Mouse (Mus musculus) left cerebral cortex, adult 9 months (tissue): Measurements from ENCODE around the gene Psd4.

Source experiments
- DNase-seq, 2 experiments: peaks; one replicate each; pipeline ENCODE4 v3.0.0; 2022; ENCODE audit warnings: low spot score in 2 of 2

Gene Psd4

DNA sequence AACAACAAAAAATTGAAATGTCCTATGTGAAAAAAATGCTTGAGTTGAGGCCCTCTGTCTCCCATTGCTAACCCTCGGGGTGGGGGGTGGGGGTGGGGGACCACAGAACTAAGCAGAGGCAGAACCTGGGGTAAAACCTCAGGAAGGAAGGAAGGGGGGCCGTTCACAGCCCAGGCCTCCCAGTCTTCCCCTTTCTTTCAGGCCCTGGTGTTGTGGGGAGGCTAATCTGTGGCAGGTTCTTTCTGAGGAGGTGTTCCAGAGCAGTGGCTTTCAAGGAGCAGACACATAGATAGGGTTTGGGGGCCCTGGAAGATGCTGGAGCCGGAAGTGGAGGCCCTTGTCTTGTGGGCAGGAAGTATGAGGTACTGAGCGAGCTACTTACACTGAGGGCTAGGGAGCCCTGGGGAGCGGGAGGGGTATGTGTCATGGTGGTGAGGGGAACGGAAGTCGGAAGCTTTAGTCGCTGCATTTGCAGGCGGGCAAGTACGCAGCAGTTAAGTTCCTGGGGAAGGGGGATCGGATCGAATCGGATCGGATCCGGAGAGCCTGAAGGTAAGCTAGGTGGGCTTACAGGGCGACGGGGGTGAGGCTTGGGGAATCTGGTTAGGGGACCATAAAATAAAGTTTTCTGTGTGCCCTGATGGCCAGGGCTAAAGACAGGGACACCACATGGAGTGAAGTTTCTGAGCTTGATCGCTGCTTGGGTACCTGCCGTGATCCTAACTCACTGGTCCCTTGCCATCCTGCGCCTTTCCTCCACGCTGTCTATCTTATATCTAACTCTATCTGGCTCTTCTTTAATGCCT, 19.0 kb downstream of the Psd4 start:
- no peak for DNase-seq

DNA sequence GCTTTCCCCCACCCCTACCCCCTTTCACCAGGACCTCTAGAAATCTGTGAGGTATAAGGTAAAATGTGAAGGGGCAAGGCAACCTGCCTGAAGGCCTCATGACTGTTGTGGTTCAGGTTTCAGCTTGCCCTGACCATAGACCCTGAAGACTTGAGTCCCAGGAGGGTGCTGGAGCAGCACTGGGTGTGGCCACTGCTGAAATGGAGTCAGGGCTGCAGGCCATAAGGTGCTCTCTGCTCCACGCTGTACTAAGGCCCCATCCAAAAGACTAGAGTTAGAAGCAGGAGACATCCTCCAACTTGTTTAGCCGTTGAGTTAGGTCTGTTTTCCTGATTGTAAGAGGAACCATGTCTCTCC, 19.6 kb downstream of the Psd4 start:
- DNase-seq: no peak

DNA sequence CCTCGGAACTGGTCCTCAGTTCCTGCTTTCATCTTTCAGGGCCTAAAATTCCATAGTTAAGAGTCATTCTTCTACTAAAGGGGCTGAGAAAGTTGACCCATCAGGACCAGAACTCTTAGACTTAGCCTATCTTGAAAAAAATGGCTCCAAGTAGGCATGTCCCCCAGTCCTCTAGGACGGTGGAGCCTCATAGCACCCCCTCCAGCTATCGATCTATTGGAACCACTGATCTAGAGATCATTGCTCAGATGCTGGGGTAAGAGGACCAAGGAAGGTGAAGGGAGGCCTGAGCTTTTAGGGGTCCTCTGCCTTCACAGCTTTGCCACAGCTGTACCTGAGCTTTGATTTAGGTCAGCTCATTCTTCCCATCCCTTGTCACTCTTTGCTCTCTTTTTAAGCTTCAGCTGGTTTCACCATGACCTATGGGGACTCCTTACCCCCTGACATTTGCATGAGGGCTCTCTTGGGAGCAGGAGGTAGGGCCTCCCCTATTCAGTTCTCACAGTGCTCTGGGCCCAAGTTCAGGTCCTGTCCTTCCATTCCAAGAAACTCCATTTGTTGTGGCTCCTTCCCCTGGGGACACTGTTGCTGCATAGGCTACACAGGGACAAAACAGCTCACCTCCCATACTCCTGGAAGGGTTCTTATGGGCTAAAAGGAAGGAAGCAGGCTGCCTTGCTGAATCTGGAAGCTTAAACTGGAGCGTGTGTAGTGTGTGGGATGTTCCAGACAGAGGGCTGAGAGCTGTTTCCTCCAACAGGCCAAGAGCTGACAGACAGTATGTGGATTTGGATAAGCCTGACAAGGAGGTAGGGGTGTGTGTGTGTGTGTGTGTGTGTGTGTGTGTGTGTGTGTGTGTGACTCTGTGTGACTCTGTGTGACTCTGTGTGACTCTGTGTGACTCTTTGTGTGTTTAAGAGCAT, 20.2 kb downstream of the Psd4 start:
- peak in 1 of 2 experiments; percentile 31 for DNase-seq

DNA sequence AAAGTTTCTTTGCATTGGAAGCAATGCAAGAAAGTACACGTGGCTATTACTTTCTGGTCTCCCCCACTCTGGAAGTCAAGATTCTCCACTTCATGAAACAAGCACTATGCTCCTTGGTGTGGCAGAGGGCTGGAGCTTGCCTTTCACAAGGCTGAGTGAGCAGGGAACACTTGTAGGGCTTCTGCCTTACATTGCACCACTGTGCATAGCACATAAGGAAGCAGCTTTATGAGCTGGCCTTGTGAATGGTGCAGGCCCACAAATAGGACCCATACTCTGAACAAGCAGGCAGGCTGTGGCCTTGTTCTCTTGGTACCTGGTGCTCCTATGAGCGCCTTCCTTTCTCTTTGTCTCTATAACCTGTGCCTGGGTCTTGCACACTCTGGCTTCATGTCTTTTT, 25.9 kb downstream of the Psd4 start:
- DNase-seq: no peak

DNA sequence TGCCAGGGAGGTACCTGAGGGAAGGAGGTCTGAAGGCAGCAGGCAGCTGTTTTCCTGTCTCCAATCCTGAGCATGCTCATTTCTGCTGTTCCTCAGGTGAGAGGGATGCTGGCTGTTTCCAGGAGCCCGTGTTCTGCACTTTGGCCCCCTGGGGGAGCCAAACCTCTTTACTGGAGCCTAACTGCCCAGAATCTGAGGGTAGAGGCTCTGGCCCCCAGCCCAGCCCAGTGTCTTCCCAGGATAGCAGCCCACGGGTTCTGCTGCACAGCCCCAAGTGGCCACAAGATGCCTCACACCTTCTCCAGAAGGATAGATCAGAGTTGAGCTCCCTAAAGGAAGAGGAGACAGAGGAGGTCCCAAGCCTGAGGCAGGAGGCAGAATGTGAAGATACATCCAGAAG, 29.7 kb downstream of the Psd4 start:
- DNase-seq: no peak

DNA sequence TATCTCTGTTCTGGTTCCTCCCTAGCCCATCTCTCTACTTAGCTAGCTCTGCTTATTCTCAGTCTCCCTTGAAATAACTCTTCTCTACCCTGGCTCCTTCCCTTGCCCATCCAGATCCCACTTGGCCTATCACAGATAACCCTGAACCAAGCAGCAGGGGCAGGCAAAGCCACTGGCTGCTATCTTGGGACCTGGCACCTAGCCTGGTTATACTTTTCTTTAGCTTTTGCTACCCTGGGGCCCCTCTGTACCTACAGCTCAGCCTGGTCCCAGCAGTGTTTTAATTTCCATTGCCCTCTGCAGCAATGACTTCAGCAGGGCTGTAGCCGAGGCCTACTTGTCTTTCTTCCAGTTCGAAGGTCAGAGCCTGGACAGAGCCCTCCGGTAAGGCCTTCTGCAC, 33.3 kb downstream of the Psd4 start:
- DNase-seq: no peak

DNA sequence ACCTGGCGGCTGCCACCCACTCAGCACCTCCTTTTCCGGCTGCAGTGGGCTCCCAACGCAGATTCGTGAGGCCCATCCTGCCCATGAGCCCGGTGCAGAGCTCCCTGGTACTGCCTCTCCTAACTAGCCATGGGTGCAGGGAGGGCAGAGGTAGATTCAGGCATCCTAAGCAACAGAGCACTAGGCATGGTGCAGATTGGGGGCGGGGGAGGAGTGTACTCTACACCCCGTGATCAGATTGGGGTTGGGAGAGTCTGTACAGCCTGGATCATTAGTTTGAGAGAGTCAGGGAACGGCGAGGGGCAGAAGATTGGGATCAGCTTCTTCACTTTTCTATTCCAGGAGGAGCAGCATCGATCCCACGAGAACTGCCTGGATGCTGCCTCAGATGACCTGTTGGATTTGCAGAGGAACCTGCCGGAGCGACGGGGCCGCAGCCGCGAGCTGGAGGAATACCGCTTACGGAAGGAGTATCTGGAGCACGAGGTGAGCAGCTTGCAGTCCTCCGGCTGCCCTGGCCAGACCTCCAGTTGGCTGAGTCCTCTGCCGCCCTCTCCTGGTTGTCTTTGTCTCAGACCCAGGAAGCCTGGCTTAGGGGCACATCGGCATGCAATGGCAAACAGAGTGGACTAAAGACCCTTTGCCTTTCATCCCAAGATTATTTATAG, 38.1 kb downstream of the Psd4 start:
- DNase-seq: peak in 1 of 2 experiments; percentile 55

DNA sequence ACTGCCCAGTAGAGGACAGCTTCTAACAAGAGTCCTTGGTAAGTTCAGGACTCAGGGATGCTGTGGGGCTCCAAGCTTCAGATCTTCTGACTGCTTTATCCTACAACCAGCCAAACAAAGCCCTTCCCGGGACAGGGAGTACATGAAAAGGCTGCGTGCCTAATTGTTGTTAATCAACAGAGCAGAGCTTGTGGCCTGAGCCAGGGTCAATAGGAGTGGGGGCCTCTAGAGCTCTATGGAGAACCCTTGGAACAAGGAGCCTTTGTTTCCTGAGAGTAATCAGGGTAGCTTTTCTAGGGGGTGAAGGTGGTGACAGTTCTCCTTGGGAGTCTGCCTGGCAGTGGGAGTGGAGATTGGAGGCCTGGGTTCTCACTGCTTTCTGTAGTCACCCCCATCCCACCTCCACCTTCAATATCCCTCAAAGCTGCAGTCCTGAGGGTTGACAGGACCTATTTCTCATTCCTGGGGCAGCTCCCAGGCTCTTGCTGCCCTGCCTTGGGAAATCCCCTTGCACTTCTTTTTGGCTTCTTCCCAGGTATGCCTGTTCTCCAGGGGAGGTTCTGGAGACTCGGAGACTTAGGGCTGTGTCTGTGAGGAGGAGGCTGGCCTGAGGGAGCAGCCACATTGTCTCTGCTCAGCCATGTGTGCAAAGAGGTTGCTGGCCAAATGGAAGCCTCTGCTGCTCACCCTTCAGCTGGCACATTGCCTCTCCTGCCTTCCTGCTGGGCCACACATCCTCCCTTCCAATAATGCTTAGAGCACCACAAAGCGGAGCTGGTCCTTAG, 40.5 kb downstream of the Psd4 start:
- no peak for DNase-seq

DNA sequence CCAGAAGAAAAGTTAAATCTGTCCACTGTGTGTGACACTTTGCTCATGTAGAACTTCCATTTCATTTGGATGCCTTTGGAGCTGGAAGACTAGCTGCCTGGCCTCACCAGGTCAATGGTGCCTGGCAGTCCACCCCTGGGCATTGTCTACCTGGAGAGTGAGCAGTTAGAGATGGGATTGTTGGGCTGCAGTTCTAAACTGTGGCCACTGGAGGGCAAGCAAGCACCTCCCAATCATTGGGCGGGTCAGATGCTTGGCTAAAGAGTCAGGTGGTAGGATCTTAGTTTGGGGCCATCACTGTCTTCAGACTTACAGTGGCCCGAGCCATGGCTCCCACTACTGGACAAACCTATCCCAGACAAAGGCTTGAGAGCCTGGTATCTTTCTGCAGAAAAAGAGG, 41.8 kb downstream of the Psd4 start:
- peak in 1 of 2 experiments; percentile 57 for DNase-seq

DNA sequence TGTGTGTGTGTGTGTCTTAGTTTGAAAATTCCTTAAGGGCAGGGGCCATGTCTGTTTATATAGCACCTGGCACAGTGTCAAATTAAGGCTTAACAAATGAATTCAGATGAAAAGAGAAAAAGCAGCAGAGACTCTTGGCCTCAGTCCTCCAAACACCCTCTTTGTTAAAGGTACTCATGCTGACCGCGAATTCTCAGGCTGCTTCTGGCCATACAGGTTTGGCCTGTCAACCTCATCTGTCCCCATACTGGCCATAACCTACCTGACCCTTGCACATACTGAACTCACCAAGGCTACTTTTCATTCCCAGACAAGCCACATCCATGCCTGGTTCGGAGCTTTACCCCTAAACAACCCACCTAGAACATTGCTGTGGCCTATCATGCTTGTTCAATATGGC, 45.8 kb downstream of the Psd4 start:
- DNase-seq: no peak

DNA sequence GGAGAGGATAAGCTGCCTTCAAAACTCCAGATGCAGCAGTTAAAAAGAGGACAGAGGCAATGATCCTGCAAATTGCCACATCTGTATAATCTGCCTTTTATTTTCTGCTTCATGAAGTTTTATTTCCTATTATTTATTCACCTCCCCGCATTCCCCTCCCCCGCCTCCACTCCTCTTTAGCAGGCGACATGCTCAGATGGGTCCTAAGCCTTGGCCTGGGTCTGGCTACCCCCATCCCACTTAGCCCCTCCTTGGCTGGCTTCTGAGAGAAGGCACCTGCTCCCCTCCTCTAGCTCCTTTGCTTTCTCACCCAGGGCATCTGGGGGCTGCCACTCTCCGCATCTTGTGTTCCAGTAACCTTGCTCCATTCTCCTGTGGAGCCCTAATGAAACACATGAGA, 46.3 kb downstream of the Psd4 start:
- DNase-seq: no peak

DNA sequence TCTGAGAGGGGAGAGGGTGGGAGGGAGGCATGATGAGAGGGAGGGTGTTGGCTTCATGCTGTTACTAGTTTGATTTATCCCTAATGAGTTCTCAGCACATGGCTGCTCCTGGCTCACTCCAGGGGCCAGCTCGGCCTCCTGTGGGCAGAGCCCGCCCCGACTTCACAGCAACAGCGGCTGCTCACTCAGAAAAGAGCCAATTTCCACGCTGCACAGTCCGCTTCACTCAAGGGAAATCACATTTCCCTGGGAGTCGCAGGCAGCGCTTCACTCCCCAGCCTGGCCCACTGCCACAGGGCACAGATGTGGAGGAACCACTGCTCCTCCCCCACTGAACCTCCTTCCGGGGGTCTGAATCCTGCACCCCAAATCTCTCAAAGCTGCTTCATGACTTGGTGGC, 49.3 kb downstream of the Psd4 start:
- no peak for DNase-seq

DNA sequence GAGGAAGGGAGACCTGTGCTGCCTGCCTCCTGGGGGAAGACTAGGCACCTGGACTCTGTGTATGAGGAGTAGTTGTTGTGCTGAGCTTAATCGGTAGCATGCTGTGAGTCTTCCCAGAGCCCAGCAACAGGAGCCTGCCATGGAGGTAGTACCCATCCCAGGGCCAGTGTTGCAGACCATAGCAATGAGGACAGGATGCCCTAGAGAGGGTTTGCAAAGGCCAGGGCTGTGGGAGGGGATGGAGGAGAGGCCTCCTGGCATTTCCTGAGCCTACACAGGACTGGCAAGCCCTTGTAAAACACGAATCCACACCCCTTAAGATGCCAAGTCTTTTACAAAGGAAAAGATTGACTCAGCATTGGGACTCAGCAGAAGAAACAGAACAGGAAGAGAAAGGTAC, 49.7 kb downstream of the Psd4 start:
- no peak for DNase-seq

DNA sequence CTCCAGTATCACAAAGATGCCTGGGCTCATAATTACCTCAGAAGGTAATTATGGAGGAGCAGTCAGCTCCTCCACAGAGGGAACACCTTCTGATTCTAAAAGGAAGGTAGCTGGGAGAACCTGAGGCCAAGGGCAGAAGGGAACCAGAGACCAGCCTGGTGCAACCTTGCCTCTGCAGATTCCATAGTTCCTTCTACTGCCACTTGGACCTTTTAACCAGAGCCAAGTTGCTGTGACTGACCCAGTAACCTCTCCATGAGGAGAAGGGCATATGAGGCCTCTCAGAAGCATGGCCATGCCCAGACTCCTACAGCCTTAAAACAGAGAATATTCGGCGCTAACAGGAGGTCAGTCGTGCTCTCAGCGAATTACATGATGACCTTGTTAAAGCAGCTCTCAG, 50.2 kb downstream of the Psd4 start:
- no peak for DNase-seq

DNA sequence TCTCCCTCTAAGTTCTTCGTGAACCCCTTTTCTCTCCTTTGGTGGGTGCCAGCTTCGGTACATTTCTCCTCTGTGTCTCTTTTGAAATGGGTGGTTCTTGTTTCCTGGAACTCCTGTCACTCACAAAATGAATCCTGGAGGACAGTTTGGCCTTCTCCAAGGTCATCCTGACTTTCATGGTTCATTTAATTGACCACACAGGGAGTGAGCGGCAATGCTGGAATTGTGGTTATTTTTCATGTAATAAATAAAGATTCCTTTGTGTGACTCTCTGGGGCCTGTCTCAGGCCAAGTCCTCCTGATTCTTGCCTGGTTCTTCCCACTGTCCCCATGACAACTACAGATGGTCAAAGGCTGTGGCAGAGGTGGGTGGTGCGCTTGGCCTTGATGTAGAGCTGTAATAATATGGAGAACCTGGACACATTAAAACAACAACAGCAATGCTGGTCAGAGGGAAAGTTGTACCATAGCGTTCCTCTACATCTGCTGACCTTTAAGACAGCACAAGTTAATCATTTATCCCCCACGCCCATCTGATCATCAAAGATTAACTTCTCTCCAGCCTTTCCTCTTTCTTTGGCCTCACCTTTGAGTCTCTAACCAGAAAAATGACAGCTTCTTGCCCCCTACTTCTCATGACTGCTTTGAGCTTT, 54.0 kb downstream of the Psd4 start:
- no peak for DNase-seq

DNA sequence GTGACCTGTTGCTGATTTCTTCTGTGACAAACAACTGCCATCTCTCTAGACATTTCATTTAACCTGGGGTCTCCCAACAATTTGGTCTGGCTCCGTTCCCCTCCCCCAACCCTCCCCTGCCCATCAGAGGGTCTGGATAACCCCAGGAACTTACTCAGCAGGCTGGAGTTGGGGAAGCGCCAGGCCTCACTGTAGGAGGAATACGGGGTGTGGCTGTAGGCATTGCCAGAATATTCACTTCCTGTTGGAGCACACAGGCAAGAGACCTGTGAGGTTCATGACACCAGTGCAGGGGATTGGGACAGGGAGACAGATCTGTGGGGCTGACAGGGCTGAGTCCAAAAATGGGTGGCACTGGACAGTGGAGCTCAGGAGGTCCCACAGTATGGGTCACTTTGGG, 55.4 kb downstream of the Psd4 start:
- no peak for DNase-seq

DNA sequence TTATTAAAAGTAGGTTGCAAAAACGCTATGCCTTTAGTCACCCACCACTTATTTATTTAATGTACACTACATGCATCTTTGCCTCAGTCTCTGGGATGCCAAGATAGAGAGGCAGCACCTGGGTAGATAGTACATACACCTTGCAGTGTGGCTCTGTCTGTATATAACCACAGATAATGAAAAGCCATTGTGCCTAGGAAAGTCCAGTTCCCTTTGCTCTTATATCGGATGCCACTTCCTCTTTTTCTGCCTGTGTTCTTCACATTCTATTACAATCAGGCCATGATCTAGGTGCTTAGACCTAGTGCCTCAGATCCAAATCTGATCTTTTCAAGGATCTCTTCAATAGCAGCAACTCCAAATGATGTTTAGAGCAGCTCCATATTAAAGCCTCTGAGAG, 58.2 kb downstream of the Psd4 start:
- DNase-seq: no peak

DNA sequence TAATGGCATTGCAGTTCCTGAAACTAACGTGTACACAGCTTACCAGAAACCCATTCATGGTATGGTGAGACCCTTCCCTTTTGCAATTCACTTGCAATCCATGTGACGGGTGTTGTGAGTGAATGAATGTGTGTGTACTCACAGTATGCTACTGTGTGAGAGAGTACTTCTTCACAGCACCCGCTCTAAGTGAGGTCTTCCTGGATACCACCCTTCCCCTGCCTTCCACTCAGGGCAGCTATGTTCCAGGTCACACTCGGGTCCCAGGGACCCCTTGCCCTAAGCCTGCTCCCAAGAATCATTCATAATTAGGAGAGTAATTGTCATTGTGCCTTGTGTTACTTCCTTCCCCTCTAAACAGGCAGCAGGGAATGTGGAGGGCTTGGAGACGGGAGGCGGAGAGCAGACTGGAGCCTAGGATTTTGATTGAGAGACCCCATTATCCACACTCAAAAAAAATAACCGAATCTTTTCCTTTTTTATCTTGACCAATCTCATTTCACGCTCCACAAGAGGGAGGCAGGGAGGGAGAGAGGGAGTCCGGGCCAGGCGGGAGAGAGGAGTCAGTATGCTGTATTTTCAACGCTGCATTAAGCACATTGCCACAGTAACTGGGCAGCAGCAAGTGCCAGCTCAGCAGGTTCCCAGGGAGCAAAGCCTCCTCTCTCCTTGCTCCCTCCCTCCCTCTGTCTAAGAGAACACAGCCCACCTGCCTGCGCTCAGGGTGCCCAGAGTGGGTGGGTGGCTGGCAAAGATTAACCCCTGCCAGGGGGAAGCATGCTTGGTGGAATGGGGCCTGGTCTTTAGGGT, 60.7 kb downstream of the Psd4 start:
- DNase-seq: no peak

DNA sequence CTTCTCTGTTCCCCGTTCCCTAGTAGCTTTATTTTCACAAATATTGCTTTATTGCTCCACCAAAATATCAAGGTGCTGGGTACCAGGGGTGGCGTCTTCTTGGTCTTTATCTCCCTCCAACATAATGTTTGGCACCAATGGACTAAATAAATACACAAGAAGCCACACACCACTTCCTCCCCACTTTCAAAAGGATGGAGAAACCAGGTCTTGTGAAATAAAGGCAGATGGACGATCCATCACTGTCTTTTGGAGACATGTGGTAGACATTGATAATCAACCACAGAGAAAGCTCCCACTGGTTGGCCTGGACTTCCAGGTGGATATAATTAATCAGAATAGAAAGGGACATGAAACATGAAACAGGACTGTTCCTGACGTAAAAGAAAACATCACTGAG, 62.4 kb downstream of the Psd4 start:
- no peak for DNase-seq

DNA sequence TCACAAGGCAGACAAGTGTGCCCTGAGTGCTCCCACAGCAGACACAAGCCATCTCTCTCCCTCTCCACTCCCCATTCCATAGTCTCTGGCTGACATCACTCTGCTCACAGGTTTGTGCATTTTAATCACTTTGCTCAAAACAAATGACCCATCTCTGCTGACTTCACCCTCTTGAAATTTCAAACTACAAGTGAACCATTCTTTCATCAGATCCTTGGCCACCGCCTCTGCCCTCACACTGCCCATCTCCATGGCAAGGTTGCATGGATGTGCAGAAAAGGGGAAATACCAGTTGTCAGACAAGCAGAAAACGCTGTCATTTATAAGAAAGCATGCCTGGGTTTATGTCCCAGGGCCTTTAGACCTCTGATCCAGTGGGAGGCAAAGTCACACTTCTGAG, 67.3 kb downstream of the Psd4 start:
- DNase-seq: no peak
